Mouse (Mus musculus): ENCODE measurements at regions not wholly inside any gene's neighbourhood (a gene's known extent, or its start where the extent isn't known, plus 50 kb on each side); places are given as distances from the start of the nearest gene placed in this dataset.
"Not testable (repeated sequence)": the region's sequence is repeated elsewhere in the genome, so short reads cannot be mapped to it uniquely, and the experiment has no call there.

DNA sequence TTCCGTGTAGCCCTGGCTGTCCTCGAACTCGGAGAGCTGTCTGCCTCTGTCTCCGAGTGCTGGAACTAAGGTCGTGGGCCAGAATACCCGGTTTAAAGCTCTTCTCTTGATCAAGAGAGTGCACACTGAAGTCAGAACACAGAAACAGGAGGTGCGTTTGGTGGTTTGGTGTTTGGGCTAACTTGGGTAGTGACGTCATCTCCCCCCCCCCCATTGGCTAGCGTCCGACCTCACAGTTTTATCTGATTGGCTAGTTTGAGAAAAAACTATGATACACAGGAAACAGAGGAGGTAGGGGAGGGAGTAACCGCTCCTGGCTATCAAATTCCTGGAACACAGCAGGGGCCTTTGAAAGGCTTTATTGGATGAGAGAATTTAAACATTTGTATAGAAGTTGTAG is 60.2 kb upstream of the Pim1 start:
- no peak; a peak in 1 of 4 replicates for ATAC-seq (replicated peaks in 1 of 2; ENCODE audit: insufficient read depth in 1 of 2, low FRiP score in 2 of 2, low TSS enrichment in 1 of 2, low read depth in 1 of 2, poor library complexity in 2 of 2, severe bottlenecking in 2 of 2)

- no peak for ATAC-seq (replicated peaks in 1 of 2; ENCODE audit: insufficient read depth in 1 of 2, low FRiP score in 2 of 2, low TSS enrichment in 1 of 2, low read depth in 1 of 2, poor library complexity in 2 of 2, severe bottlenecking in 2 of 2)
These were observed 59.7 kb upstream of the Pim1 start for GRCm38 (mm10) chr17:29430806-29431205.

GRCm38 (mm10) chr17:29431553-29432297 is 58.8 kb upstream of the Pim1 start:
- peak; percentile 35 to 71; a peak in 3 of 4 replicates for ATAC-seq (replicated peaks in 1 of 2; ENCODE audit: insufficient read depth in 1 of 2, low FRiP score in 2 of 2, low TSS enrichment in 1 of 2, low read depth in 1 of 2, poor library complexity in 2 of 2, severe bottlenecking in 2 of 2)

DNA sequence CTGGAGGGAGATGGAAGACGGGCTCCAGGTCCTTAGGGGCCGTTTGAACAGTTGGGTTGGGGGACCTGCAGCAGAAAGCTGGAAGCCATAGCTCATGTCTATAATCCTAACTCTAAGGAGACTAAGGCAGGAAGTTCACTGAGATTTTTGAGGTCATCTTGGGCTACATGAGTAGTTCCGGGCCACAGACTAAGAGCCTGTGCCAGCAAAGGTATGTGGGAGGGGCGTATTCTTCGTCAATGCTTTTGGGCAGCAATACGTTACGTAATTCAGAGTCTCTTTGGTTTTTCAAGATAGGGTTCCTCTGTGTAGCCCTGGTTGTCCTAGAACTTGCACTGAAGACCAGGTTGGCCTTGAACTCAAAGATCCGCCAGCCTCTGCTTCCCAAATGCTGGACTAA is 57.9 kb upstream of the Pim1 start:
- no peak for ATAC-seq (replicated peaks in 1 of 2; ENCODE audit: insufficient read depth in 1 of 2, low FRiP score in 2 of 2, low TSS enrichment in 1 of 2, low read depth in 1 of 2, poor library complexity in 2 of 2, severe bottlenecking in 2 of 2)

GRCm38 (mm10) chr17:29433370-29433769 is 57.2 kb upstream of the Pim1 start:
- ATAC-seq (replicated peaks in 1 of 2; ENCODE audit: insufficient read depth in 1 of 2, low FRiP score in 2 of 2, low TSS enrichment in 1 of 2, low read depth in 1 of 2, poor library complexity in 2 of 2, severe bottlenecking in 2 of 2), result no peak

GRCm38 (mm10) chr17:29434074-29434944 is 56.2 kb upstream of the Pim1 start:
- no peak for ATAC-seq (replicated peaks in 1 of 2; ENCODE audit: insufficient read depth in 1 of 2, low FRiP score in 2 of 2, low TSS enrichment in 1 of 2, low read depth in 1 of 2, poor library complexity in 2 of 2, severe bottlenecking in 2 of 2)

- ATAC-seq (replicated peaks in 1 of 2; ENCODE audit: insufficient read depth in 1 of 2, low FRiP score in 2 of 2, low TSS enrichment in 1 of 2, low read depth in 1 of 2, poor library complexity in 2 of 2, severe bottlenecking in 2 of 2), result no peak
These were observed 55.1 kb upstream of the Pim1 start for GRCm38 (mm10) chr17:29435345-29436006.

DNA sequence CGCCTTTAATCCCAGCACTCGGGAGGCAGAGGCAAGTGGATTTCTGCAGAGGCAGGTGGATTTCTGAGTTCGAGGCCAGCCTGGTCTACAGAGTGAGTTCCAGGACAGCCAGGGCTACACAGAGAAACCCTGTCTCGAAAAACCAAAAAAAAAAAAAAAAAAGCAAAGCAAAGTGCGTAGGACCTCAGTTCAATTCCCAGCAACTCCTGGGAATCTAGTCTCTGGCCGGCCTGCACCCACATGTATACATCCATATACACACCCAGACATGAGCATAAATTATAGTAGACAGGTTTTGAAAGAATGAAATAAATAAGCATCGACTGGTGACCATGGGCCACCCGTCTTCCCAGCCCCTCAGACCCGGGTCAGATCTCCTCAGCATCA is 54.1 kb upstream of the Pim1 start:
- ATAC-seq (replicated peaks in 1 of 2; ENCODE audit: insufficient read depth in 1 of 2, low FRiP score in 2 of 2, low TSS enrichment in 1 of 2, low read depth in 1 of 2, poor library complexity in 2 of 2, severe bottlenecking in 2 of 2), result not testable (repeated sequence)

DNA sequence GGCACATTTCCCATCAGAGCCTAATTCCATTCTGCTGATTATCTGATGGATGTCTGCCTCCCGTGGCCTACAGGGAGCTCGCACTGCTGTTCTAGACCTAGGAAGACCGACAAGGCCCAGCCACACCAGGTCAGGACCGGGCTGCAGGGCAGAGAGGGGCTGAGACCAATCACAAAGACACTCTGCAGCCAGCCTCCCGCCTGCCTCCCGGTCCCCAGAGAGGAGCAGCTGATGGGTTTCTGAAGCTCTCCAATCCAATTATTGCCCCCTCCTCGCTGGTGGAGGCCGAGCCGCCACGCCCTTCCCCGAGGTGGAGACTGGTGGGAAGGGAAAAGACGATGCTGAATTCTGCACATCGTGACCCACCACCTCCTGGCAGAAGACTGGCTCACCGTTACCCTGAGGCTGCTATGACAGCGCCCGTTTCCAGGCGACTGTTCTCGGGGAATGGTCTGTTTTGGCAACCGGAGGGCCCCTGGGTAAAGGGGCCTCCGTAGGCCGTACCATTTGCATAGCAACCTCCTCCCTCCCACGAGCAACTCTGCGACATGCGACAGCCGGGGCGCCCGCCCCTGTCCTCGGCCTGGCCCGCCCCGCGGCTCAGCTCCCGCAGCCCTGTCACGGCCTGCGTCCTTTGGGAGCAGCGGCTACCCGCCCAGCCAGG is 53.5 kb upstream of the Pim1 start:
- peak; percentile 67 to 83 for ATAC-seq (replicated peaks in 1 of 2; ENCODE audit: insufficient read depth in 1 of 2, low FRiP score in 2 of 2, low TSS enrichment in 1 of 2, low read depth in 1 of 2, poor library complexity in 2 of 2, severe bottlenecking in 2 of 2)

DNA sequence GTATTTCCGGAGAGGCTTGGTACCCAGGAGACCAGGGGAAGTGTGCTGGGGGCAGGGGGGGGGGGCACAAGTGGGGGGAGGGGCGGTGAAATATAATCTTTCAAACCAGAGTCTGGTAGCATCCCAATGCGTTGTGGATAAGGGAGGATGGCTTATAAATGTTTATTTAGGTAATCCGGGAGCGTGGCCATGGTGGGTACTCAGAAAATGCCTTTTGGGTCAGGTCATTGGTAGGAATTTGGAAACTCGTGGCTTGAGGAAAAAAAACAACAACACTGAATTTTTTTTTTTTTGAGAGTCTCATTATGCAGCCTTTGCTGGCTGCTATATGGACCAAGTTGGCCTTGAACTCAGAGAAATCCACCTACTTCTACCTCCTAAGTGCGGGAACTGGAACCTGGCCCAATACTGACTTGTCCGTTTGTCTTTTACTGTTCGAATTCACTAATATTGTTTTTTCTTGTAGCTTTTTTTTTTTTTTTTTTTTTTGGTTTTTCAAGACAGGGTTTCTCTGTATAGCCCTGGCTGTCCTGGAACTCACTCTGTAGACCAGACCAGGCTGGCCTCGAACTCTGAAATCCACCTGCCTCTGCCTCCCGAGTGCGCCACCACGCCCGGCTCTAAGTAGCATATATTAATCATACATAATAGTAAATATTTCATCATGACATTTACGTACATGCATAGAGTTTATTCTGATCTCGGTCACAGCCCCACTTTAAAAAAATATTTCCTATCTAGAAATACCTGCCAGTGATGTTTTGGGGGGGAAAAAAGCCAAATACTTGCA is 52.8 kb upstream of the Pim1 start:
- ATAC-seq (replicated peaks in 1 of 2; ENCODE audit: insufficient read depth in 1 of 2, low FRiP score in 2 of 2, low TSS enrichment in 1 of 2, low read depth in 1 of 2, poor library complexity in 2 of 2, severe bottlenecking in 2 of 2), result no peak

DNA sequence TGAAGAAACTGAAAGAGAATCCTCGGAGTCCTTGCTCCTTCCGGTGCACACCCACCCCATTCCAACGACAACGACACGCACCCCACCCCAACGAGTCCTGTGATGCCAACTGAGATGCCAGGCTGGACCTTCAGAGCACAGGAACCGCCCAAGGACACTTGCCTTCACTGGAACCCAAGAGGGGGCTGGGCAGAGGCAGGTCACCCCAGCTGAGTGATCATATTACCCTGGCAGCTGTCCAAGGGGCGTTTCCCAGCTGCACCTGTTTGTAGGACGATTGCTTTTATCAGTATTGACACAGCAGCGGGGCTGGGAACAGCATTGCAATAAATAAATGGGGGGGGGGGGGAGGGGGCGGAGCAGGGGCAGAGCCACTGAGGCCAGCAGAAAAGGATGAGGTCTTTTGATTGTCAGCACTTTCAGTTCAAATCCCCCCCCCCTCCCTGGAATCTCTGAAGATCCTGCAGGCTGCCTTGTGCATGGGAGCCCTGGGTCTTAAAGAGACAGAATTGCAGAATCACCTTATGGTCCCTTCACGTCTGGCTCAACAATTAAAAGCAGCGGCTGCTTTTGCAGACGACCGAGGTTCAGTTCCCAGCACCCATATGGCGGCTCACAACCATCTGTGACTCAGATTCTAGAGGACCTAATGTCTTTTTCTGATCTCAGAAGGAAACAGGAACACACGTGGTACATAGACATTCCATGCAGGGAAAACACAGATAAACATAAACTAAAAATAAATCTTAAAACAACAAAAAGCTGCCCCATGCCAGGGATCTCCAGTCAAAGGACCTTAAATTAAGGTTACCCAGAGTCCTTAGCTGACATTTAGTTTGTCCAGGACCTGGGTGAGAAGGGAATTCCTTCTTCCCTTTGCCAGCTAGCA is 52.0 kb upstream of the Pim1 start:
- no peak; a peak in 1 of 4 replicates for ATAC-seq (replicated peaks in 1 of 2; ENCODE audit: insufficient read depth in 1 of 2, low FRiP score in 2 of 2, low TSS enrichment in 1 of 2, low read depth in 1 of 2, poor library complexity in 2 of 2, severe bottlenecking in 2 of 2)

DNA sequence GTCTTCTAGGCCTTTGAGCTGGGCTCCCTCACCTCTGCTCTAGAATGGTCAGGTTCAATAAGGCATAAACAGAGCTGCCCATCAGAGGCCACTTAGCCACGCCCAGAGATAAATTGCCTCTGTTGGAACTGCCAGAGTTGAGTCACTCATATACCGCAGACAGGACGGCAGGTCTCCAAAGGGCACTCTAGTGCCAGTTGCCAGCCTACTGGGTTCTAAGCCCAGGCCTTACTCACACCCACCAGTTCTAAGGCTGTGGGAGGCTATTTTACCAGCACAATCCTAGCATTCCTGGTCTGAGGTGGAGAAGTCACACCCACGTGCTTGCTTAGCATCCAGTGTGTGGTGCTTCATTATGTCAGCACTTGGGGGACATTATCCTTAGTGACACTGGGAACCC is 50.6 kb upstream of the Pim1 start:
- ATAC-seq (replicated peaks in 1 of 2; ENCODE audit: insufficient read depth in 1 of 2, low FRiP score in 2 of 2, low TSS enrichment in 1 of 2, low read depth in 1 of 2, poor library complexity in 2 of 2, severe bottlenecking in 2 of 2), result no peak

DNA sequence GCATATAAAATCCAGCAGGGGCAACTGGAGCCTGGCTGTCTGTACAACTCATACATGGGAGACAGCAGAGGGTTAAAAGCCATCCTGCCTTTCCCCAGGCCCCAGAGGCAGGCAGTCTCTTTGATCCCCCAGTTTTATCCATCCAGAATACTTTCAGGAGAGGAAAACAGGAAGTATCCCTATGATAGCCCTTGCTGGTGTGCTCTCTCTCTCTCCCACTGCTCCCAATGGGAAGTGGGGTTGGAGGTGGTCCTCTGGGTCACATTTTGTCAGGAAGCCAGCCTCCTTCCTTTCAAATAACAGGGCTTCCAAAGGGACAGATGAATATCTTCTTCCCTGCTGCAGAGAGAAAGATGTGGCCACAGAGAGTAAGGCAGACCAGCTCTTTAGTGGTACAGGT is 50.1 kb upstream of the Pim1 start:
- no peak for ATAC-seq (replicated peaks in 1 of 2; ENCODE audit: insufficient read depth in 1 of 2, low FRiP score in 2 of 2, low TSS enrichment in 1 of 2, low read depth in 1 of 2, poor library complexity in 2 of 2, severe bottlenecking in 2 of 2)

Measured in hematopoietic stem cell, adult 5-6 weeks (primary cell).